Mouse (Mus musculus): ENCODE measurements around the gene Klrb1b.
"Not testable (repeated sequence)": the region's sequence is repeated elsewhere in the genome, so short reads cannot be mapped to it uniquely, and the experiment has no call there.

Gene Klrb1b

GRCm38 (mm10) chr6:128799144-128799895, 26.8 kb downstream of the Klrb1b start:
- peak; percentile 80 for DNase-seq (ENCODE audit: low spot score)

GRCm38 (mm10) chr6:128798772-128799143, 27.4 kb downstream of the Klrb1b start:
- DNase-seq (ENCODE audit: low spot score), result peak; percentile 78

- DNase-seq (ENCODE audit: low spot score), result no peak
Measured at GRCm38 (mm10) chr6:128797936-128798771, 28.0 kb downstream of the Klrb1b start.

GRCm38 (mm10) chr6:128797185-128797905, 28.8 kb downstream of the Klrb1b start:
- no peak for DNase-seq (ENCODE audit: low spot score)

GRCm38 (mm10) chr6:128796321-128796955, 29.7 kb downstream of the Klrb1b start:
- no peak for DNase-seq (ENCODE audit: low spot score)

- no peak for DNase-seq (ENCODE audit: low spot score)
Measured at GRCm38 (mm10) chr6:128793734-128794133, 32.4 kb downstream of the Klrb1b start.

GRCm38 (mm10) chr6:128790491-128790994, 35.6 kb downstream of the Klrb1b start:
- DNase-seq (ENCODE audit: low spot score), result not testable (repeated sequence)

- no peak for DNase-seq (ENCODE audit: low spot score)
Measured at GRCm38 (mm10) chr6:128789115-128789514, 37.0 kb downstream of the Klrb1b start, which contains the start of gene Klrb1c. Gene Klrb1c (minus strand): TSS chr6:128789215.

GRCm38 (mm10) chr6:128788517-128788916, 37.6 kb downstream of the Klrb1b start:
- DNase-seq (ENCODE audit: low spot score), result no peak

GRCm38 (mm10) chr6:128786396-128786795, 39.7 kb downstream of the Klrb1b start:
- not testable (repeated sequence) for DNase-seq (ENCODE audit: low spot score)

- DNase-seq (ENCODE audit: low spot score), result no peak
Measured at GRCm38 (mm10) chr6:128769481-128770253, 56.5 kb downstream of the Klrb1b start.

GRCm38 (mm10) chr6:128768047-128768446, 58.1 kb downstream of the Klrb1b start:
- DNase-seq (ENCODE audit: low spot score), result no peak

GRCm38 (mm10) chr6:128766486-128767254, 59.5 kb downstream of the Klrb1b start:
- DNase-seq (ENCODE audit: low spot score), result peak; percentile 28

GRCm38 (mm10) chr6:128765211-128765610, 60.9 kb downstream of the Klrb1b start:
- DNase-seq (ENCODE audit: low spot score), result no peak

- no peak for DNase-seq (ENCODE audit: low spot score)
Measured at GRCm38 (mm10) chr6:128764598-128764997, 61.5 kb downstream of the Klrb1b start.

- DNase-seq (ENCODE audit: low spot score), result peak; percentile 93
Measured at GRCm38 (mm10) chr6:128763736-128764523, 62.2 kb downstream of the Klrb1b start.
